Mouse (Mus musculus) midbrain, embryonic 15.5 days (tissue): Measurements from ENCODE around the gene Usp15. TPM values are rescaled to one million over a fixed set of nuclear protein-coding genes. Genes with fewer than 3 reads are reported as not detected.
A peak's percentile ranks its signal among the peaks of the same experiment; 100 is the strongest.

Experiments used
- ATAC-seq: fragments of 200-750 bp; cut with Nextera tagmentation; replicated peaks from 2 replicates; pipeline ENCODE4 v1.8.0; 2017; ENCODE audit warnings: moderate TSS enrichment
- H3K27ac ChIP-seq: fragments of 300-500 bp; sonication (generic); 2 replicates; pipeline ENCODE4 v1.5.1; 2015; ENCODE audit warnings: mild to moderate bottlenecking, inconsistent platforms
- H3K27me3 ChIP-seq: fragments of 300-500 bp; sonication (generic); replicated peaks from 2 replicates; pipeline ENCODE4 v1.6.1; 2015; ENCODE audit warnings: inconsistent platforms
- H3K36me3 ChIP-seq: fragments of 300-500 bp; sonication (generic); replicated peaks from 2 replicates; pipeline ENCODE4 v1.6.1; 2015; ENCODE audit warnings: inconsistent platforms
- H3K4me1 ChIP-seq: fragments of 300-500 bp; sonication (generic); 2 replicates; pipeline ENCODE4 v1.6.1; 2015; ENCODE audit warnings: inconsistent platforms
- H3K4me2 ChIP-seq: fragments of 300-500 bp; sonication (generic); 2 replicates; pipeline ENCODE4 v1.6.1; 2015; ENCODE audit warnings: inconsistent platforms, mild to moderate bottlenecking, moderate library complexity
- H3K4me3 ChIP-seq: fragments of 300-500 bp; sonication (generic); 2 replicates; pipeline ENCODE4 v1.5.1; 2015; ENCODE audit warnings: mild to moderate bottlenecking, inconsistent platforms
- H3K9ac ChIP-seq: fragments of 300-500 bp; sonication (generic); 2 replicates; pipeline ENCODE4 v1.6.1; 2015; ENCODE audit warnings: mild to moderate bottlenecking, inconsistent platforms
- H3K9me3 ChIP-seq: fragments of 300-500 bp; sonication (generic); 2 replicates; pipeline ENCODE4 v1.6.1; 2016; ENCODE audit warnings: inconsistent platforms
- WGBS: fragments of 180-500 bp; shearing (Covaris S2); methylation state at CpG from one replicate; pipeline ENCODE4 v1.1.7; 2015; ENCODE audit warnings: mixed read lengths; 5-methylcytosine and 5-hydroxymethylcytosine counted together
- polyA plus RNA-seq: library from polyadenylated mRNA; unstranded; fragments of >200 nt; fragmentation: Nextera tagmentation; extraction: Ambion mirVana; gene quantifications from 2 replicates; pipeline ENCODE4 v1.2.1, GENCODE M21; 2015

Gene Usp15
- polyA plus RNA-seq, 1 experiment from 2014 or later = 71.1 TPM

- Histone ChIP-seq H3K9me3 (no peaks in the 10 kb centered on the region), H3K9ac (no peak overlapping the region), H3K4me2 (no peak overlapping the region), H3K27ac (no peak overlapping the region), H3K4me3 (no peak overlapping the region), H3K36me3 (no peaks in the 10 kb centered on the region), H3K27me3 (no peaks in the 10 kb centered on the region), H3K4me1 (no peaks in the 10 kb centered on the region)
- WGBS = 30% methylated on average over 5 of the region's 5 CpGs
- ATAC-seq = peak; percentile 58
Observed at GRCm38 (mm10) chr10:123091737-123092136, 105.1 kb downstream of the Usp15 start.

GRCm38 (mm10) chr10:123089425-123089930, 107.3 kb downstream of the Usp15 start:
- Histone ChIP-seq H3K4me3 (no peak overlapping the region), H3K4me2 (no peak overlapping the region), H3K9ac (no peak overlapping the region), H3K27ac (no peak overlapping the region), H3K4me1 (no peaks in the 10 kb centered on the region), H3K36me3 (no peaks in the 10 kb centered on the region), H3K9me3 (no peaks in the 10 kb centered on the region), H3K27me3 (no peaks in the 10 kb centered on the region)
- whole genome bisulfite sequencing = 81% methylated on average over 12 of the region's 12 CpGs
- no peak for ATAC-seq

GRCm38 (mm10) chr10:123086847-123087246, 109.9 kb downstream of the Usp15 start:
- no peak overlapping the region for H3K4me2 ChIP-seq
- H3K9ac ChIP-seq = no peak overlapping the region
- no peaks in the 10 kb centered on the region for H3K27me3 ChIP-seq
- no peak for ATAC-seq
- H3K9me3 ChIP-seq = no peaks in the 10 kb centered on the region
- H3K4me3 ChIP-seq = no peak overlapping the region
- H3K4me1 ChIP-seq = no peaks in the 10 kb centered on the region
- H3K36me3 ChIP-seq = no peaks in the 10 kb centered on the region
- WGBS = 67% methylated on average over 2 of the region's 2 CpGs
- H3K27ac ChIP-seq = no peak overlapping the region

- Histone ChIP-seq H3K9me3 (no peaks in the 10 kb centered on the region), H3K9ac (no peak overlapping the region), H3K4me2 (no peak overlapping the region), H3K27me3 (0 out of 2 replicates have a peak, but pooled peaks cover 2% of the 10 kb centered on the region), H3K36me3 (no peaks in the 10 kb centered on the region), H3K27ac (no peak overlapping the region), H3K4me1 (no peaks in the 10 kb centered on the region), H3K4me3 (no peak overlapping the region)
- no peak for ATAC-seq
- WGBS = 69% methylated on average over 10 of the region's 10 CpGs
Observed at GRCm38 (mm10) chr10:123084900-123085641, 111.7 kb downstream of the Usp15 start.

GRCm38 (mm10) chr10:123084307-123084706, 112.5 kb downstream of the Usp15 start:
- no peak for ATAC-seq
- 0 out of 2 replicates have a peak, but pooled peaks cover 4% of the 10 kb centered on the region for H3K27me3 ChIP-seq
- H3K36me3 ChIP-seq = no peaks in the 10 kb centered on the region
- H3K9me3 ChIP-seq = no peaks in the 10 kb centered on the region
- no peak overlapping the region for H3K4me2 ChIP-seq
- WGBS = 56% methylated on average over 9 of the region's 9 CpGs
- no peaks in the 10 kb centered on the region for H3K4me1 ChIP-seq
- H3K4me3 ChIP-seq = no peak overlapping the region
- H3K27ac ChIP-seq = no peak overlapping the region
- no peak overlapping the region for H3K9ac ChIP-seq

GRCm38 (mm10) chr10:123076245-123077023, 120.4 kb downstream of the Usp15 start, which contains the start of gene Mon2:
Gene Mon2 (minus strand): TSS chr10:123076505.
- Histone ChIP-seq H3K27ac (peak within 1 kb of the TSS; percentile 82), H3K9me3 (no peaks in the 10 kb centered on the region), H3K4me1 (peaks cover 20% of the 10 kb centered on the region), H3K36me3 (0 out of 2 replicates have a peak, but pooled peaks cover 6% of the 10 kb centered on the region), H3K4me2 (peak within 1 kb of the TSS; percentile 67), H3K9ac (peak within 1 kb of the TSS; percentile 88), H3K27me3 (0 out of 2 replicates have a peak, but pooled peaks cover 4% of the 10 kb centered on the region), H3K4me3 (peak within 1 kb of the TSS; percentile 86)
- peak; percentile 99 for ATAC-seq
- under 1% methylated on average over 58 of the region's 58 CpGs for WGBS

GRCm38 (mm10) chr10:123075751-123076242, 121.0 kb downstream of the Usp15 start:
- ATAC-seq = peak; percentile 83
- H3K27ac ChIP-seq = peak overlapping the region; percentile 82
- peak overlapping the region; percentile 86 for H3K4me3 ChIP-seq
- H3K27me3 ChIP-seq = 0 out of 2 replicates have a peak, but pooled peaks cover 4% of the 10 kb centered on the region
- 0 out of 2 replicates have a peak, but pooled peaks cover 6% of the 10 kb centered on the region for H3K36me3 ChIP-seq
- WGBS = 0% methylated on average over 41 of the region's 48 CpGs
- peaks cover 20% of the 10 kb centered on the region for H3K4me1 ChIP-seq
- peak overlapping the region; percentile 67 for H3K4me2 ChIP-seq
- H3K9me3 ChIP-seq = no peaks in the 10 kb centered on the region
- peak overlapping the region; percentile 88 for H3K9ac ChIP-seq

- Histone ChIP-seq H3K27ac (no peak overlapping the region), H3K4me2 (no peak overlapping the region), H3K9me3 (no peaks in the 10 kb centered on the region), H3K9ac (no peak overlapping the region), H3K4me3 (no peak overlapping the region), H3K36me3 (peaks cover 15% of the 10 kb centered on the region; the same call in 1 of the 2 replicates), H3K27me3 (no peaks in the 10 kb centered on the region), H3K4me1 (peaks cover 20% of the 10 kb centered on the region)
- 92% methylated on average over 2 of the region's 2 CpGs for WGBS
- no peak for ATAC-seq
Observed at GRCm38 (mm10) chr10:123071997-123072396, 124.8 kb downstream of the Usp15 start.

- H3K4me1 ChIP-seq = no peaks in the 10 kb centered on the region
- 91% methylated on average over 2 of the region's 2 CpGs for WGBS
- no peak overlapping the region for H3K4me3 ChIP-seq
- no peak overlapping the region for H3K4me2 ChIP-seq
- H3K27ac ChIP-seq = no peak overlapping the region
- H3K9ac ChIP-seq = no peak overlapping the region
- no peaks in the 10 kb centered on the region for H3K36me3 ChIP-seq
- no peak for ATAC-seq
- H3K9me3 ChIP-seq = no peaks in the 10 kb centered on the region
- H3K27me3 ChIP-seq = no peaks in the 10 kb centered on the region
Observed at GRCm38 (mm10) chr10:123063021-123063420, 133.8 kb downstream of the Usp15 start.

- 96% methylated on average over 6 of the region's 6 CpGs for WGBS
Observed at GRCm38 (mm10) chr10:123060831-123061230, 136.0 kb downstream of the Usp15 start.

GRCm38 (mm10) chr10:123057082-123057481, 139.7 kb downstream of the Usp15 start:
- WGBS = 96% methylated on average over 1 of the region's 1 CpGs
- no peak for ATAC-seq
- Histone ChIP-seq H3K36me3 (no peaks in the 10 kb centered on the region), H3K27me3 (no peaks in the 10 kb centered on the region), H3K9ac (no peak overlapping the region), H3K4me2 (no peak overlapping the region), H3K4me1 (no peaks in the 10 kb centered on the region), H3K9me3 (no peaks in the 10 kb centered on the region), H3K4me3 (no peak overlapping the region), H3K27ac (no peak overlapping the region)

More at GRCm38 (mm10) chr10:123060831-123061230, 136.0 kb downstream of the Usp15 start:
- Histone ChIP-seq H3K4me3 (no peak overlapping the region), H3K27ac (no peak overlapping the region), H3K27me3 (no peaks in the 10 kb centered on the region), H3K36me3 (no peaks in the 10 kb centered on the region), H3K9me3 (no peaks in the 10 kb centered on the region), H3K4me2 (no peak overlapping the region), H3K9ac (no peak overlapping the region), H3K4me1 (no peaks in the 10 kb centered on the region)
- ATAC-seq = no peak

- H3K27me3 ChIP-seq = no peaks in the 10 kb centered on the region
- H3K9me3 ChIP-seq = no peaks in the 10 kb centered on the region
- H3K36me3 ChIP-seq = no peaks in the 10 kb centered on the region
- no peak for ATAC-seq
- H3K4me1 ChIP-seq = no peaks in the 10 kb centered on the region
- no peak overlapping the region for H3K27ac ChIP-seq
- H3K4me3 ChIP-seq = no peak overlapping the region
- no peak overlapping the region for H3K4me2 ChIP-seq
- H3K9ac ChIP-seq = no peak overlapping the region
- 72% methylated on average over 10 of the region's 10 CpGs for WGBS
Observed at GRCm38 (mm10) chr10:123056463-123056862, 140.3 kb downstream of the Usp15 start.
